Mouse (Mus musculus) left cerebral cortex, adult 2 months (tissue): ENCODE measurements around the gene Kif1b. TPM values are rescaled to one million over a fixed set of nuclear protein-coding genes. Genes with fewer than 3 reads are reported as not detected.
A peak's percentile ranks its signal among the peaks of the same experiment; 100 is the strongest.
"Not testable (repeated sequence)": the region's sequence is repeated elsewhere in the genome, so short reads cannot be mapped to it uniquely, and the experiment has no call there.

ENCODE experiments used
- DNase-seq, 2 experiments: peaks; one replicate each; pipeline ENCODE4 v3.0.0; 2021 to 2022; ENCODE audit warnings: low spot score in 2 of 2, mixed read lengths in 1 of 2; ENCODE audit errors: extremely low spot score in 1 of 2
- H3K27ac ChIP-seq: fragments of 200-600 bp; 2 replicates; pipeline ENCODE4 v1.8.1; 2022
- H3K4me3 ChIP-seq: fragments of 200-600 bp; 2 replicates; pipeline ENCODE4 v1.8.1; 2022
- CTCF ChIP-seq: fragments of 200-600 bp; IDR thresholded peaks from 2 replicates; pipeline ENCODE4 v1.8.1; 2022; ENCODE audit warnings: antibody characterized with exemption, mild to moderate bottlenecking, moderate library complexity
- intact Hi-C: fragments of 180-260 bp; cut with DNase I; formaldehyde crosslinking; loops from one replicate; pipeline ENCODE4 v1.15.1; 2025
- total RNA-seq, 2 experiments: library from RNA; stranded (reverse); gene quantifications; 2 replicates each; pipeline ENCODE4 v1.2.3; 2021

The Kif1b gene
- total RNA-seq, 2 experiments from 2014 or later, result 444 to 487 TPM

- H3K4me3 ChIP-seq, result no peak overlapping the region
- no peak for DNase-seq
- H3K27ac ChIP-seq, result no peak overlapping the region
- intact Hi-C loops, result no loop called here
- no peak for TF ChIP-seq CTCF
These were observed 94.0 kb downstream of the Kif1b start for GRCm38 (mm10) chr4:149213466-149213865.

GRCm38 (mm10) chr4:149211441-149211840 is 96.1 kb downstream of the Kif1b start:
- peak; percentile 40 for TF ChIP-seq CTCF
- H3K4me3 ChIP-seq, H3K27ac ChIP-seq, intact Hi-C loops, DNase-seq: not testable (repeated sequence)

GRCm38 (mm10) chr4:149202467-149202866 is 105.0 kb downstream of the Kif1b start:
- no peak for DNase-seq
- TF ChIP-seq CTCF, result no peak
- no peak overlapping the region for H3K27ac ChIP-seq
- no peak overlapping the region for H3K4me3 ChIP-seq
- intact Hi-C loops, result no loop called here

GRCm38 (mm10) chr4:149201110-149201509 is 106.4 kb downstream of the Kif1b start:
- TF ChIP-seq CTCF, result no peak
- Histone ChIP-seq H3K4me3 (no peak overlapping the region), H3K27ac (no peak overlapping the region)
- intact Hi-C loops, result no loop called here
- DNase-seq, result no peak

- no peak for DNase-seq
- TF ChIP-seq CTCF, result no peak
- H3K27ac ChIP-seq, result no peak overlapping the region
- H3K4me3 ChIP-seq, result no peak overlapping the region
- intact Hi-C loops, result no loop called here
These were observed 110.3 kb downstream of the Kif1b start for GRCm38 (mm10) chr4:149197180-149197579.

GRCm38 (mm10) chr4:149191103-149191502 is 116.4 kb downstream of the Kif1b start:
- Histone ChIP-seq H3K27ac (no peak overlapping the region), H3K4me3 (no peak overlapping the region)
- no peak for DNase-seq
- TF ChIP-seq CTCF, result no peak
- intact Hi-C loops, result no loop called here

GRCm38 (mm10) chr4:149188563-149188962 is 118.9 kb downstream of the Kif1b start:
- no peak for TF ChIP-seq CTCF
- H3K27ac ChIP-seq, result no peak overlapping the region; the same call in 1 of the 2 replicates
- DNase-seq, result no peak
- H3K4me3 ChIP-seq, result no peak overlapping the region
- intact Hi-C loops, result no loop called here

GRCm38 (mm10) chr4:149182755-149183154 is 124.7 kb downstream of the Kif1b start:
- no peak overlapping the region for H3K27ac ChIP-seq
- peak; percentile 58 for TF ChIP-seq CTCF
- H3K4me3 ChIP-seq, result no peak overlapping the region
- no peak for DNase-seq
- intact Hi-C loops, result loop anchor here (2.0 kb wide), 1 partner anchor 38 kb away; no protein-coding TSS in a partner anchor

- no peak for DNase-seq
- Histone ChIP-seq H3K4me3 (no peak overlapping the region), H3K27ac (no peak overlapping the region)
- TF ChIP-seq CTCF, result no peak
- intact Hi-C loops, result loop anchor here (2.0 kb wide), 1 partner anchor 37 kb away; no protein-coding TSS in a partner anchor
These were observed 125.3 kb downstream of the Kif1b start for GRCm38 (mm10) chr4:149182192-149182591.

- no peak for TF ChIP-seq CTCF
- intact Hi-C loops, result no loop called here
- no peak for DNase-seq
- Histone ChIP-seq H3K27ac (no peak overlapping the region), H3K4me3 (no peak overlapping the region)
These were observed 127.9 kb downstream of the Kif1b start for GRCm38 (mm10) chr4:149179573-149179972.

- DNase-seq, result no peak
- intact Hi-C loops, result no loop called here
- no peak overlapping the region; the same call in 1 of the 2 replicates for H3K27ac ChIP-seq
- TF ChIP-seq CTCF, result no peak
- no peak overlapping the region for H3K4me3 ChIP-seq
These were observed 128.3 kb downstream of the Kif1b start for GRCm38 (mm10) chr4:149179160-149179559.

- Histone ChIP-seq H3K4me3 (no peak overlapping the region), H3K27ac (no peak overlapping the region)
- intact Hi-C loops, result no loop called here
- DNase-seq, result no peak
- TF ChIP-seq CTCF, result no peak
These were observed 129.2 kb downstream of the Kif1b start for GRCm38 (mm10) chr4:149178328-149178727.

GRCm38 (mm10) chr4:149177046-149177445 is 130.4 kb downstream of the Kif1b start:
- intact Hi-C loops, result no loop called here
- no peak overlapping the region for H3K4me3 ChIP-seq
- TF ChIP-seq CTCF, result no peak
- DNase-seq, result no peak
- H3K27ac ChIP-seq, result no peak overlapping the region

GRCm38 (mm10) chr4:149176645-149177044 is 130.8 kb downstream of the Kif1b start:
- DNase-seq, result no peak
- Histone ChIP-seq H3K4me3 (no peak overlapping the region), H3K27ac (no peak overlapping the region)
- intact Hi-C loops, result no loop called here
- TF ChIP-seq CTCF, result no peak
